ENCODE assay signal across 7 mouse cellular contexts in genomic region chr11:79992592-79993355, GRCm38 (mm10). TPM values are rescaled to one million over a fixed set of nuclear protein-coding genes. Genes with fewer than 3 reads are reported as not detected.
DNase-seq lines count a peak whose midpoint lies in the region; ATAC-seq and TF ChIP-seq lines count a peak whose summit lies in the region.

Suz12 (plus strand) TSS chr11:79993106.

- H3K4me3 ChIP-seq in embryonic facial prominence, embryonic 10.5 days = peak within 1 kb of the TSS; percentile 93
- peak within 1 kb of the TSS; percentile 96 for H3K4me3 ChIP-seq in intestine, postnatal 0 days (ENCODE audit: low read depth, low read length)
- H3K4me3 ChIP-seq in midbrain, embryonic 12.5 days = peak within 1 kb of the TSS; percentile 82
- peak within 1 kb of the TSS; percentile 91 for H3K4me3 ChIP-seq in small intestine, adult 2 months (ENCODE audit: low read depth, low read length)

- H3K4me1 ChIP-seq in embryonic facial prominence, embryonic 10.5 days = peaks cover 4% of the 10 kb centered on the region
- H3K4me1 ChIP-seq in intestine, postnatal 0 days (replicated peaks; ENCODE audit: control insufficient read depth, insufficient read depth, low read length) = no peaks in the 10 kb centered on the region
- H3K4me1 ChIP-seq in midbrain, embryonic 12.5 days = peaks cover 3% of the 10 kb centered on the region; the same call in 1 of the 2 replicates
- H3K4me1 ChIP-seq in small intestine, adult 2 months (ENCODE audit: control insufficient read depth, insufficient read depth, insufficient read length, low read length) = no peaks in the 10 kb centered on the region

- H3K9me3 ChIP-seq in embryonic facial prominence, embryonic 10.5 days = no peaks in the 10 kb centered on the region
- H3K9me3 ChIP-seq in intestine, postnatal 0 days (ENCODE audit: control insufficient read depth) = no peaks in the 10 kb centered on the region
- no peaks in the 10 kb centered on the region for H3K9me3 ChIP-seq in midbrain, embryonic 12.5 days

- no peak for TF ChIP-seq CTCF in intestine, postnatal 0 days (IDR thresholded peaks at IDR 0.05; ENCODE audit: low read depth)
- TF ChIP-seq CTCF in small intestine, adult 2 months (IDR thresholded peaks at IDR 0.05; ENCODE audit: extremely low read depth, insufficient read length, insufficient replicate concordance, low read depth, low read length) = no peak

- H3K4me2 ChIP-seq in intestine, postnatal 0 days (replicated peaks; ENCODE audit: low read depth) = peak within 1 kb of the TSS; percentile 89
- H3K4me2 ChIP-seq in midbrain, embryonic 12.5 days (replicated peaks) = peak within 1 kb of the TSS; percentile 67

- intact Hi-C loops in left cerebral cortex, postnatal 4 days (cut with DNase I) = no loop called here

- peaks cover 26% of the 10 kb centered on the region for H3K36me3 ChIP-seq in embryonic facial prominence, embryonic 10.5 days (replicated peaks)
- H3K36me3 ChIP-seq in intestine, postnatal 0 days (ENCODE audit: control insufficient read depth, insufficient read depth) = peaks cover 5% of the 10 kb centered on the region
- peaks cover 13% of the 10 kb centered on the region for H3K36me3 ChIP-seq in midbrain, embryonic 12.5 days
- peaks cover 5% of the 10 kb centered on the region for H3K36me3 ChIP-seq in small intestine, adult 2 months (ENCODE audit: control insufficient read depth, insufficient read depth, low read length)

- peak; percentile 52; the same call in 1 of the 2 replicates for TF ChIP-seq POLR2A in small intestine, adult 2 months (IDR thresholded peaks at IDR 0.05; ENCODE audit: low read depth, low read length)

- ATAC-seq in intestine, postnatal 0 days = peak; percentile 96
- peak; percentile 96 for ATAC-seq in midbrain, embryonic 12.5 days (ENCODE audit: low FRiP score, low read depth)

- H3K27me3 ChIP-seq in embryonic facial prominence, embryonic 10.5 days (replicated peaks; ENCODE audit: low read depth, poor library complexity, severe bottlenecking) = no peaks in the 10 kb centered on the region
- no peaks in the 10 kb centered on the region for H3K27me3 ChIP-seq in intestine, postnatal 0 days (replicated peaks; ENCODE audit: control insufficient read depth, insufficient read depth, low read length)
- no peaks in the 10 kb centered on the region for H3K27me3 ChIP-seq in midbrain, embryonic 12.5 days
- no peaks in the 10 kb centered on the region for H3K27me3 ChIP-seq in small intestine, adult 2 months (ENCODE audit: control insufficient read depth, insufficient read depth, low read length)

- under 1% methylated on average over 74 of the region's 74 CpGs for WGBS in embryonic facial prominence, embryonic 10.5 days
- WGBS in intestine, postnatal 0 days = under 1% methylated on average over 62 of the region's 74 CpGs
- 0% methylated on average over 53 of the region's 74 CpGs for WGBS in midbrain, embryonic 12.5 days
- under 1% methylated on average over 74 of the region's 74 CpGs for WGBS in small intestine, adult 2 months

- DNase-seq in adrenal gland, postnatal 10 days = peak; percentile 97
- peak; percentile 99 for DNase-seq in embryonic facial prominence, embryonic 10.5 days (ENCODE audit: low spot score)
- peak; percentile 50 for DNase-seq in gonadal fat pad, adult 2 months (ENCODE audit: low read depth)
- peak; percentile 98 for DNase-seq in left cerebral cortex, postnatal 4 days

- peak within 1 kb of the TSS; percentile 99 for H3K27ac ChIP-seq in embryonic facial prominence, embryonic 10.5 days (replicated peaks)
- H3K27ac ChIP-seq in intestine, postnatal 0 days (ENCODE audit: low read depth, low read length) = peak within 1 kb of the TSS; percentile 98
- H3K27ac ChIP-seq in midbrain, embryonic 12.5 days (replicated peaks) = peak within 1 kb of the TSS; percentile 99
- peak within 1 kb of the TSS; percentile 74 for H3K27ac ChIP-seq in small intestine, adult 2 months (ENCODE audit: insufficient read depth, low read depth, low read length)

- H3K9ac ChIP-seq in intestine, postnatal 0 days (ENCODE audit: low read depth, low read length) = peak within 1 kb of the TSS; percentile 91
- H3K9ac ChIP-seq in midbrain, embryonic 12.5 days (replicated peaks) = peak within 1 kb of the TSS; percentile 93

RNA-seq across cellular contexts. Expression of gene Suz12, which starts in this region (rescaled TPM):
- total RNA-seq in adrenal gland, postnatal 10 days (2021) = 10 to 100 TPM; 52.7 to 54.0 TPM
- polyA plus RNA-seq in embryonic facial prominence, embryonic 10.5 days (2016; fragmentation: Nextera tagmentation; extraction: Ambion mirVana) = 22.2 and 23.3 TPM in 2 replicates
- 5.2 and 6.8 TPM in 2 replicates for polyA plus RNA-seq in gonadal fat pad, adult 2 months (2012; rRNA removed)
- 14.2 and 18.5 TPM in 2 replicates for polyA plus RNA-seq in intestine, postnatal 0 days (2015; fragmentation: Nextera tagmentation; extraction: Ambion mirVana)
- 10 to 100 TPM; 46.8 to 46.9 TPM for total RNA-seq in left cerebral cortex, postnatal 4 days (2021)
- polyA plus RNA-seq in midbrain, embryonic 12.5 days (2016; fragmentation: Nextera tagmentation; extraction: Ambion mirVana) = 33.0 and 34.3 TPM in 2 replicates
- polyA plus RNA-seq in small intestine, adult 2 months (2012; rRNA removed) = 0.93 and 2.0 TPM in 2 replicates

Comparison
In these comparisons a context has a peak if more than half of its experiments do, and no peak if none do; other contexts are left out.
1. Peak in every context shown above with its lines: DNase-seq, ATAC-seq, H3K4me3 ChIP-seq and H3K27ac ChIP-seq.